Mouse (Mus musculus): ENCODE results near the gene Ablim2. TPM values are rescaled to one million over a fixed set of nuclear protein-coding genes. Genes with fewer than 3 reads are reported as not detected.

Ablim2 gene
- polyA plus RNA-seq, 1 experiment from 2014 or later = 0.94 TPM

DNA sequence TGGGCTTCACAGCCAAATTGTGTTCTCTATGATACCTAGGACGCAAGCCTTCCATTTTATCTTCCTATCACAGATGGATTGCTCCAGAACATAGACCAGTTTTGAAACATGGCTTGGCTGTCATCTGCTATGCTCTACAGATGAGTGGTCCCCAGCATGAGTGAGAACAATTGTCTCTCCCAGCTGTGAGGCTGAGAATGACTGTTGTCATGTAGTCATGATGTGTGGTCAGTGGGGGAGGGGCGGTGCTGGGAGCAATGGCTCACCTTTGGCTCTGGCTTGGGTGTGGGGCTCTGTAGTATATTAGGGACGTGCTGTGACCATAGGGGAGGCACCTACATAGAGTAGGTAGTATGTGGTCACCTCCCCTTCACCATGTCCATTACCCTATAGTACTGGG, 60.2 kb downstream of the Ablim2 start:
- 78% methylated on average over 3 of the region's 3 CpGs for WGBS
- no peak overlapping the region for H3K9ac ChIP-seq

DNA sequence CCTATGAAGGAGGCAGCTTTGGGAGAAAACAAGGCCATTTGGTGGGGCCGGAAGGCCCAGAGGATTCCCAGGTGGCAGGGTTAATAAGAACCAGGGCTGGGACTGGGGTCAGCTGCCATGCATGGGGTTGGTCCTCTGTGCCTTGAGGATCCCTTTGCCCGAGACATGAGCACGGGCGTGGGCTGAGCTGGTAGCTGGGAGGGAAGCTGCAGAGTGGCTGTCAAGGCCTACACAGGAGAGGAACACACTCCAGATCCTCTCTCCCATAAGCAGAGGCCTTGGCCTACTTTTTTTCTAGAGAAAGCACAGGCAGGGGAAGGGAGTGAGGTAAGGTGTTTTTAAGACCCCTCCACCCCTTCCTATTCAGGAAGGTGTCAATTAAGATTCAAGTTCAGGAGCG, 65.0 kb downstream of the Ablim2 start:
- H3K9ac ChIP-seq = no peak overlapping the region
- H3K36me3 ChIP-seq = no peaks in the 10 kb centered on the region
- no peak overlapping the region for H3K4me2 ChIP-seq
- no peak overlapping the region for H3K4me3 ChIP-seq
- no peaks in the 10 kb centered on the region for H3K4me1 ChIP-seq
- WGBS = 70% methylated on average over 5 of the region's 5 CpGs
- H3K27ac ChIP-seq = no peak overlapping the region
- H3K27me3 ChIP-seq = no peaks in the 10 kb centered on the region
- no peak for ATAC-seq (ENCODE audit: insufficient number of reproducible peaks, insufficient read depth, low FRiP score, low TSS enrichment, low read depth)
- no peaks in the 10 kb centered on the region for H3K9me3 ChIP-seq

More for the DNA sequence above, 60.2 kb downstream of the Ablim2 start:
- Histone ChIP-seq H3K9me3 (no peaks in the 10 kb centered on the region), H3K36me3 (no peaks in the 10 kb centered on the region), H3K4me3 (no peak overlapping the region), H3K4me1 (0 out of 2 replicates have a peak, but pooled peaks cover 6% of the 10 kb centered on the region), H3K4me2 (no peak overlapping the region), H3K27me3 (peaks cover 4% of the 10 kb centered on the region), H3K27ac (no peak overlapping the region)
- ATAC-seq (ENCODE audit: insufficient number of reproducible peaks, insufficient read depth, low FRiP score, low TSS enrichment, low read depth) = no peak

DNA sequence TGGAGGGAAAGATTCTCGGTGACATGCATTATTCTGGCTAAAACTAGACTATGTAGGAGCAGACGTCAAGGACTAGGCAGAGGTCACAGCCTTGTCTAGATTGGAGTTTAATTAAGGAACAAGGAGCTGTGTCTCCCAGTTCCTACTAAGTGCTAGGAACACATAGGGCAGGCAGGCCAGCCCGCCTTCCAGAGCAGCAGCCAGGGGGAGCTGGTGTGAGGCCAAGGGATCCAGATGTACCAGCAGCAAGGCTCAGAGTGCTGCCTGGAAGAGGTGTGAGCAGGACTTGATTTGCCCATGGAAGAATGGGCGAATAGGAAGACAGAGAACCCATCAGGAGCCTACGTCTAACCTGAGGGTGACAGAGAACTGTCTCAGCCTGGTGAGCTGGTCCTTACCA, 68.8 kb downstream of the Ablim2 start:
- ATAC-seq (ENCODE audit: insufficient number of reproducible peaks, insufficient read depth, low FRiP score, low TSS enrichment, low read depth) = no peak
- 68% methylated on average over 5 of the region's 5 CpGs for WGBS
- Histone ChIP-seq H3K9me3 (no peaks in the 10 kb centered on the region), H3K9ac (no peak overlapping the region), H3K27ac (no peak overlapping the region), H3K4me3 (no peak overlapping the region), H3K4me1 (no peaks in the 10 kb centered on the region), H3K27me3 (no peaks in the 10 kb centered on the region), H3K4me2 (no peak overlapping the region), H3K36me3 (no peaks in the 10 kb centered on the region)

GRCm38 (mm10) chr5:35827075-35827474, 69.4 kb downstream of the Ablim2 start:
- no peak overlapping the region for H3K27ac ChIP-seq
- no peaks in the 10 kb centered on the region for H3K4me1 ChIP-seq
- no peak overlapping the region for H3K9ac ChIP-seq
- H3K4me3 ChIP-seq = no peak overlapping the region
- WGBS = 37% methylated on average over 14 of the region's 14 CpGs
- ATAC-seq (ENCODE audit: insufficient number of reproducible peaks, insufficient read depth, low FRiP score, low TSS enrichment, low read depth) = no peak
- H3K4me2 ChIP-seq = no peak overlapping the region
- H3K27me3 ChIP-seq = no peaks in the 10 kb centered on the region
- H3K9me3 ChIP-seq = no peaks in the 10 kb centered on the region
- H3K36me3 ChIP-seq = no peaks in the 10 kb centered on the region

DNA sequence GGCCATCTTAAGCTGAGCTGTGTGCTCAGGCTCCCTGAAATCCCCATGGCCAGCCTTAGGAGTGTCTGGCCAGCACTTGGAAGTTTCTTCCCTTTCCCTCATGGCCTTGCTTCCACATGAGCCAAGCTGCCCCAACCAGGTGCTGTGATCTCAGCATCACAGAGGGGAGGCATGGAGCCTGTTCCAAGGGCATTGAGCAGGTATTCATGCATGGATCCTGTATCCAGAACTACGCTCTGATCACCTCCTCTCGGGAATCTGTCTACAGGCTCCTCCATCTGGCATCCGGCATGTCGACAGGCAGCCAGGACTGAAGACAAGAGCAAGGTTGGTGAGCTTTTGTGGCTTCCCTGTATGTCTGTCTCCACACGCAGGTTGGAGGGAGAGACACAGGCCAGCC, 70.2 kb downstream of the Ablim2 start:
- H3K4me3 ChIP-seq = no peak overlapping the region
- no peaks in the 10 kb centered on the region for H3K27me3 ChIP-seq
- no peak overlapping the region for H3K27ac ChIP-seq
- no peak for ATAC-seq (ENCODE audit: insufficient number of reproducible peaks, insufficient read depth, low FRiP score, low TSS enrichment, low read depth)
- no peak overlapping the region for H3K4me2 ChIP-seq
- 78% methylated on average over 5 of the region's 5 CpGs for WGBS
- H3K4me1 ChIP-seq = no peaks in the 10 kb centered on the region
- no peaks in the 10 kb centered on the region for H3K9me3 ChIP-seq
- no peak overlapping the region for H3K9ac ChIP-seq
- no peaks in the 10 kb centered on the region for H3K36me3 ChIP-seq

DNA sequence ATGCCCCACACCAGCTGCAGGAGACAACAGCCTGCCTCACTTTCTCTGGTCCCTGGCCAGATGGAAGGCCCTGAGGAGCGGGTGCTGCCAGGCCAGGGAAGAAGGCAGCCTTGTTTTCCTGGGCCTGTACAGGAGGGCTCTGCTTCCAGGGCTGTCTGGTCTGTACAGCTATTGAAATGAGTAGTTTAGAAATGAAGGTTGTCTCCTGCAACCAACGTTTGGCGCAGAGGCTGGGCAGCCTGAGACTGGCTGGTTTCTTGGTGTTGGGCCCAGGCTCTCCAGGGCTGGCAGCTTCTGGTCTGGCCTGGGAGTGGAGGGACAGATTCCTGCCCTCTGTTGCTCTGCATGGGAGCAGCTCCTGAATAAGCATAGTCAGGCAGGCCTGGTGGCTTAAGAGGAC, 72.4 kb downstream of the Ablim2 start:
- Histone ChIP-seq H3K4me3 (no peak overlapping the region), H3K27ac (no peak overlapping the region), H3K9me3 (no peaks in the 10 kb centered on the region), H3K4me2 (no peak overlapping the region), H3K4me1 (no peaks in the 10 kb centered on the region), H3K27me3 (no peaks in the 10 kb centered on the region), H3K9ac (peak overlapping the region; percentile 32; the same call in 1 of the 2 replicates), H3K36me3 (no peaks in the 10 kb centered on the region)
- no peak for ATAC-seq (ENCODE audit: insufficient number of reproducible peaks, insufficient read depth, low FRiP score, low TSS enrichment, low read depth)
- WGBS = 89% methylated on average over 3 of the region's 3 CpGs

- 82% methylated on average over 4 of the region's 4 CpGs for WGBS
- H3K9ac ChIP-seq = no peak overlapping the region
- H3K9me3 ChIP-seq = no peaks in the 10 kb centered on the region
- no peak overlapping the region for H3K4me3 ChIP-seq
- H3K4me1 ChIP-seq = no peaks in the 10 kb centered on the region
- H3K27ac ChIP-seq = no peak overlapping the region
- no peaks in the 10 kb centered on the region for H3K27me3 ChIP-seq
- ATAC-seq (ENCODE audit: insufficient number of reproducible peaks, insufficient read depth, low FRiP score, low TSS enrichment, low read depth) = no peak
- no peak overlapping the region for H3K4me2 ChIP-seq
- H3K36me3 ChIP-seq = no peaks in the 10 kb centered on the region
Measured at GRCm38 (mm10) chr5:35833881-35834280, 76.2 kb downstream of the Ablim2 start.

GRCm38 (mm10) chr5:35836992-35837391, 79.3 kb downstream of the Ablim2 start:
- Histone ChIP-seq H3K36me3 (no peaks in the 10 kb centered on the region), H3K27ac (no peak overlapping the region), H3K27me3 (no peaks in the 10 kb centered on the region), H3K4me2 (no peak overlapping the region), H3K4me1 (no peaks in the 10 kb centered on the region), H3K4me3 (no peak overlapping the region), H3K9ac (no peak overlapping the region), H3K9me3 (no peaks in the 10 kb centered on the region)
- WGBS = 92% methylated on average over 15 of the region's 15 CpGs
- ATAC-seq (ENCODE audit: insufficient number of reproducible peaks, insufficient read depth, low FRiP score, low TSS enrichment, low read depth) = no peak

DNA sequence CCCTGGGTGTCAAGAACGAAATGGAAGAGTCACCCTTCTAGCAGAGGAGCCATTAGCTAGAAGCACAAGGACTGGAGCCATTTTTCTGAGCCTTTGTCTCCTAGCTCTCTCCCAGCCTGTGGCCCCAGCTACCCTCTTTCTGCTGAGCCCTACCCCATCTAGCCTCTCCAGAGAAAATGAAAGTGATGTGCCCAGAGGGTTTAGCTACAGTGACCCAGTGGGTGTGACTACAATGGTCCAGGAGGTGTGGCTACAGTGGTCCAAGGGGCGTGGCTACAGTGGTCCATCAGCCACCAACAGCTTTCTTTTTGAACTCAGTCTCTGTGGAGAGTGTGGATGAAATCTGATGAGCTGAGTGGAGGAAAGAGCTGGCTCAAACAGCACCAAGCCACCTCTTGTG, 81.6 kb downstream of the Ablim2 start:
- 0 out of 2 replicates have a peak, but pooled peaks cover under 1% of the 10 kb centered on the region for H3K27me3 ChIP-seq
- 43% methylated on average over 2 of the region's 2 CpGs for WGBS
- H3K9ac ChIP-seq = no peak overlapping the region
- H3K4me3 ChIP-seq = no peak overlapping the region
- no peak for ATAC-seq (ENCODE audit: insufficient number of reproducible peaks, insufficient read depth, low FRiP score, low TSS enrichment, low read depth)
- H3K9me3 ChIP-seq = no peaks in the 10 kb centered on the region
- no peak overlapping the region for H3K4me2 ChIP-seq
- no peak overlapping the region for H3K27ac ChIP-seq
- H3K36me3 ChIP-seq = no peaks in the 10 kb centered on the region
- H3K4me1 ChIP-seq = no peaks in the 10 kb centered on the region

GRCm38 (mm10) chr5:35851485-35851884, 93.8 kb downstream of the Ablim2 start:
- no peaks in the 10 kb centered on the region for H3K9me3 ChIP-seq
- no peak overlapping the region for H3K9ac ChIP-seq
- no peak overlapping the region for H3K27ac ChIP-seq
- H3K4me3 ChIP-seq = no peak overlapping the region
- H3K4me1 ChIP-seq = no peaks in the 10 kb centered on the region
- ATAC-seq (ENCODE audit: insufficient number of reproducible peaks, insufficient read depth, low FRiP score, low TSS enrichment, low read depth) = no peak
- no peaks in the 10 kb centered on the region; the same call in 1 of the 2 replicates for H3K27me3 ChIP-seq
- H3K4me2 ChIP-seq = no peak overlapping the region
- WGBS = 56% methylated on average over 5 of the region's 5 CpGs
- H3K36me3 ChIP-seq = no peaks in the 10 kb centered on the region

DNA sequence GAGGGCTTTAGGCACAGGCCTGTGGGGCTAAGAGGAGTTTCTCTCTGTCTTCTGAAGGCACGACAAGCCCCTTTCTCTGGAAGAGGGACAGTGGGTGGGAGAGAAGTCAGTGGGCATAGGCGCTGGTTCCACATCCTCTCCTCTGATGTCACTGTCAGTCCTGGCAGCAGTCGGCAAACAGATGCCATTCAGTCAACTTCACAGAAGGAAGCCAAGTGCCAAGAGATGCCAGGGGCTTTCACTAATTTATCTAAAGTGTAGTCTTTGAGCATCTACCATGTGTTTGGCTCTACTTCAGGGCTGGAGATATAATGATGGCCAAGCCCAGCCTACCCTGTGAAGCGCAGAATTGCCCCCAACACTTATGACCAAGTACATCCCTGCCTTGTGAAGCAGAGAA, 95.8 kb downstream of the Ablim2 start:
- 92% methylated on average over 4 of the region's 4 CpGs for WGBS
- H3K4me2 ChIP-seq = no peak overlapping the region
- H3K9me3 ChIP-seq = no peaks in the 10 kb centered on the region
- H3K4me3 ChIP-seq = no peak overlapping the region
- H3K36me3 ChIP-seq = no peaks in the 10 kb centered on the region
- no peaks in the 10 kb centered on the region for H3K4me1 ChIP-seq
- H3K27me3 ChIP-seq = no peaks in the 10 kb centered on the region; the same call in 1 of the 2 replicates
- ATAC-seq (ENCODE audit: insufficient number of reproducible peaks, insufficient read depth, low FRiP score, low TSS enrichment, low read depth) = no peak
- H3K27ac ChIP-seq = no peak overlapping the region
- H3K9ac ChIP-seq = no peak overlapping the region

- no peaks in the 10 kb centered on the region for H3K36me3 ChIP-seq
- 51% methylated on average over 3 of the region's 3 CpGs for WGBS
- H3K9me3 ChIP-seq = no peaks in the 10 kb centered on the region
- H3K4me1 ChIP-seq = no peaks in the 10 kb centered on the region
- no peak overlapping the region for H3K4me3 ChIP-seq
- ATAC-seq (ENCODE audit: insufficient number of reproducible peaks, insufficient read depth, low FRiP score, low TSS enrichment, low read depth) = no peak
- H3K27ac ChIP-seq = no peak overlapping the region
- H3K27me3 ChIP-seq = no peaks in the 10 kb centered on the region
- 0 out of 2 replicates have a peak overlapping the region, but pooled peaks have one; percentile 21 for H3K9ac ChIP-seq
- H3K4me2 ChIP-seq = no peak overlapping the region
Measured at GRCm38 (mm10) chr5:35856245-35856644, 98.6 kb downstream of the Ablim2 start.

DNA sequence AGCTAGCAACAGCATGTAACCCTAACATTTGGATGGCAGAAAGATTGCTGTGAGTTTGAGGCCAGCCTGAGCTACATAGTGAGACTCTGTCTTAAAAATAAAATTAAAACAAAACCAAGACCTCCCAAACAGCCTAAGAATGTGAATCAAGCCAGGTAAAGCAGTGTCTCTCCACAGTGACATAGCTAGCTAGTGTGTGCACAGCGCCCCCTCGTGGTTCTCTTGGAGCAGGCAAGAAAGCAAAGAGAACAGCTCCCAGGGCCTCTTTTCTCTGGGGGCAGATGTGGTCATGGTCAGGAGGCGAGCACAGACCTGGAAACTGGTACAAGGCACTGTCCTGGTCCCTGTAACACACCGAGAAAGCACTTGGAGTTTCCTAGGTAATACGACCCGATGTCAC, 100.4 kb downstream of the Ablim2 start:
- Histone ChIP-seq H3K4me2 (no peak overlapping the region), H3K9ac (no peak overlapping the region), H3K27me3 (no peaks in the 10 kb centered on the region), H3K9me3 (no peaks in the 10 kb centered on the region), H3K36me3 (no peaks in the 10 kb centered on the region), H3K4me3 (no peak overlapping the region), H3K27ac (no peak overlapping the region), H3K4me1 (no peaks in the 10 kb centered on the region)
- no peak for ATAC-seq (ENCODE audit: insufficient number of reproducible peaks, insufficient read depth, low FRiP score, low TSS enrichment, low read depth)
- WGBS = 25% methylated on average over 6 of the region's 6 CpGs
